Mouse (Mus musculus) brown adipose tissue, adult 24 weeks (tissue): ENCODE measurements around the gene Ranbp17. TPM values are rescaled to one million over a fixed set of nuclear protein-coding genes. Genes with fewer than 3 reads are reported as not detected.

Experiments used
- H3K27ac ChIP-seq: fragments of 200-500 bp; replicated peaks from 2 replicates; pipeline ENCODE4 v1.5.1; 2012; ENCODE audit warnings: low read depth, mild to moderate bottlenecking, low read length
- H3K4me1 ChIP-seq: fragments of 200-500 bp; 2 replicates; pipeline ENCODE4 v1.6.1; 2012; ENCODE audit warnings: low read length, mixed read lengths; ENCODE audit not compliant: control insufficient read depth, insufficient read depth, insufficient read length
- H3K4me3 ChIP-seq: fragments of 200-500 bp; 2 replicates; pipeline ENCODE4 v1.5.1; 2012; ENCODE audit warnings: low read depth, mild to moderate bottlenecking, low read length, moderate library complexity; ENCODE audit not compliant: insufficient read depth
- polyA plus RNA-seq: library from polyadenylated mRNA; stranded (reverse); fragments of >200 nt; gene quantifications from 2 replicates; pipeline ENCODE4 v1.2.4, GENCODE M21; 2012; ENCODE audit not compliant: missing spikeins, insufficient read depth, insufficient read length

The Ranbp17 gene
- polyA plus RNA-seq: 0.29 and 0.40 TPM in 2 replicates

DNA sequence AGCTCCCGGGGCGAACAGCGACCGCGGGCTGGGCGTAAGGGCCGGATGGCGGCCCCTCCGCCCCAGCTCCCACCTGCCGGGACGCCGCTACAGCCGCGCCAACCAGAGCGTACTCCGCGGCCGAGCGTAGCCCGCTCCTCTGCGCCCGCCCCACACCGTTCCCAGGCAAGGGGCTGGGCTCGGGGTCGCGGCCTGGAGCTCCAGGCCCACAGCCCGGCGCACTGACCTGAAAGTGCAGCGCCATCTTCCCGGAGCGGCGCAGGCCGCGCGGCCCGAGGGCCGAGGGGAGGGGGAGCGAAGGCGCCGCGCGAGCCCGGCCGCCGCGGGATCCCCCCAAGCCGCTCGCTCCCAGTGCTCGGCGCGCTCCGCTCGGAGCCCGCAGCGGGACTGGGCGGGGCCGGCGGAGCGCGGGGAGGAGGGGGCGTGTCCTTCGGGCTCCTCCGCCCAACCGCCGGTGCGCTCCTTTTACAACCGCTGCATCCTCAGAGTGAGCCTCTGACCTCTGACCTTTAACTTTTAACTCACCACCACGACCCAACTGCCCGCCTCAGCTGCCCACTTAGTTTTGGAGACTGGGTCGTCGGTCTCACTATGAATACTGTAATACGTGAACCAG, at the start of gene Ranbp17:
Gene Ranbp17, minus strand, starts transcription at position 371 of the 616 bp plus-strand sequence.
- peak within 1 kb of the TSS; percentile 75 for H3K4me3 ChIP-seq
- H3K4me1 ChIP-seq: no peaks in the 10 kb centered on the region
- H3K27ac ChIP-seq: no peak within 1 kb of the TSS

- H3K27ac ChIP-seq: no peak overlapping the region
- no peak overlapping the region for H3K4me3 ChIP-seq
- no peaks in the 10 kb centered on the region for H3K4me1 ChIP-seq
Measured at GRCm38 (mm10) chr11:33554123-33554522, 40.6 kb upstream of the Ranbp17 start.

DNA sequence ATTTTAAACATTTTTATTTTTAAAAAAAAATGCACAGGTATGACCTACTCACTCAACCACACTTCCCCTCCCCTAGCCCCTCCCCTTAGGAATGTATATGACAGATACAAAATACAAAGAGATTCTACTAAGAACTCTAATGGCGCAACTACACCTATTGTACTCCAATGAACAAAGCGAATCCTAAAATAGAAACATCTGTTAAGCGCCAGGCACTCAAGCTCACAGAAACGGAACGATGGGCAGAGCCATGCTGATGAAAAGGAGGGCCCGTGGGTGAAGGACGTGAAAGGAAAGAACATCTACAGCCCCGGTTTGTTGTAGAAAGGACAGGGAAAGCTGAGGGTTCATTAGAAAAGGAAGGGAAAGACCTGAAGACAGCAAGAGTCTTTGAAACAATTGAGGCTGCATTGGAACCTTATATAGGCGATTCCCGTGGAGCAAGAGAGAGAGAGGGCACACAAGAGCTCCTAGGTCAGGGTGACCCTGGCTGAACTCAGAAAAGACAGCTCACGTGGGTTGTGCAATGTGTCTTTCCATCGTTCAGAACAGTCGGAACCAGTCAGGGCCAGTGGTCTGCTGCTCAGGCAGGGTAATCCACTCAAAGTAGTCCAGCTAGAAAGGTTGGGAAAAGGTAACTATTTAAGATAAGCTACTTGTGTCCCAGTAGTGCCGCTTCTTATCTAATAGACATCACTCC, 37.5 kb upstream of the Ranbp17 start:
- no peak overlapping the region for H3K27ac ChIP-seq
- H3K4me3 ChIP-seq: no peak overlapping the region
- H3K4me1 ChIP-seq: no peaks in the 10 kb centered on the region

DNA sequence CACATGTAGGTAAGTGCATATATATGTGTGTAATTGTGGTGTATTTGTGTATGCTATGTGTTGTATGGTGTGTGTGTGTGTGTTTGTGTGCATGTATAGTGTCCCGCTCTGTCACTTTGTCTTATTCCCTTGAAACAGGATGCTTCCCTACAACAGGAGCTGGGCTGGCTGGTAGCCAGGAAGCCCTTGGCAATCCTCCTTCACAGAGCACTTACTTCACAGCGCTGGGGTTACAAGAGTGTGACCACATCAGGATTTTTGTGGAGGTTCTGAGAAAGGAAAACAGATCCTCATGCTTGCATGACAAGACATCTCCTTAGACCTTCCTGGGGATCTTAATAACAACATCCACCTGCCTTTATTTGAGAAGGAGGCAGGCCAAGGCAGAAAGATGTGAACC, 33.8 kb upstream of the Ranbp17 start:
- Histone ChIP-seq H3K27ac (no peak overlapping the region), H3K4me1 (no peaks in the 10 kb centered on the region), H3K4me3 (no peak overlapping the region)

GRCm38 (mm10) chr11:33544945-33545344, 31.4 kb upstream of the Ranbp17 start:
- H3K4me3 ChIP-seq: no peak overlapping the region
- H3K4me1 ChIP-seq: no peaks in the 10 kb centered on the region
- H3K27ac ChIP-seq: no peak overlapping the region

GRCm38 (mm10) chr11:33544121-33544520, 30.6 kb upstream of the Ranbp17 start:
- no peak overlapping the region for H3K4me3 ChIP-seq
- no peaks in the 10 kb centered on the region for H3K4me1 ChIP-seq
- H3K27ac ChIP-seq: no peak overlapping the region

DNA sequence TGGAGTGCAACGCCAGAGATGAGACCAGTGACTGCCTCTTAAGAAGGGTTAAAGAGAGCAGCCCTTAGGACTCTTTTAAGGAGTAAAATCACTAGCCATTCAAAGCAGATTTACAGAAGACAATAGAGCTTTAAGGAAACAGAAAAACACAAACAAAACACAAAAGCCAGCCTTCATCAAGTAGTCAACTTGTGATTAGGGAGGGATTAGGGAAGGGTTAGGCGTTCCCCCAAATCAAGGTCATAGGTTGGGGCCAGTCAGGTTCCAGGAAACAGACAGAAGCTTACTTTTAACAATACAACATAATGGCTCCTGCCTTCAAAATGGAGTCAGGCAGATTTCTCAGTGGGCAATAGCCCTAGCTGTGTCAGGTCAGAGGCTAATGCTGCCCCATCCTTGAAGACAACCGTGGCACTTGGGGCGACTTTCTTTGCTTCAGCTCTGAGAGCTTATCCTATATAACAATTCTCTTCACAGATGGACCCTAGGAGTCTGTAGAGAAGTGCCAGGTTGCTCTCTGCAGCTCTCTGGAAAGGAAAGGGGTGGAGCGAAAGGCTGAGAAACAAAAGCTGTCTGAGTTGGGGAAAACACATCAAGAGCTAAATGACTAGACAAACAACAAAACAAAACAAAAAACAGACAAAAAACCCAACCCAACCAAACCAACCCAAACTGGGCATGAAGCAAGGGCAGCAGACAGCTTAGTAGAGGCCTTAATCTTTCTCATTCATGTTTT, 24.0 kb upstream of the Ranbp17 start:
- no peak overlapping the region for H3K27ac ChIP-seq
- no peaks in the 10 kb centered on the region for H3K4me1 ChIP-seq
- H3K4me3 ChIP-seq: no peak overlapping the region

DNA sequence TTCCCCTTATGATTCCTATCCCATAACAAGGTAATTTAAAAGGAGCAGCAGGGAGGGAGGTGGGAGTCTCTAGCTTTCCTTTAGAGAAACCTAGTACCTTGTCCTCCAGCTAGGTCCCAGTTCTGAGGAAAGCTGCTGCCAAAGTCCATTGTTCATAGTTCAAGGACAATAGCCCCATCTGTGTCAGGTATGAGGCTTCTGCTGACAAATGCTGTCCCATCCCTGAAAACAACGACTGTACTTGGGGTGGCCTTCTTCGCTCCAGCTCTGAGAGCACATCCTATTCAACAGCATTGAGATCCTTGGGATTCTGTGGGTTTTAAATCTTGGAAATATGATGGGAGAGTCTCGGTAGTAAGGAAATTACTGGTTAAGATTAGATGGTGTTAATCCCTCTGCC, 23.1 kb upstream of the Ranbp17 start:
- Histone ChIP-seq H3K4me3 (no peak overlapping the region), H3K27ac (no peak overlapping the region), H3K4me1 (no peaks in the 10 kb centered on the region)

DNA sequence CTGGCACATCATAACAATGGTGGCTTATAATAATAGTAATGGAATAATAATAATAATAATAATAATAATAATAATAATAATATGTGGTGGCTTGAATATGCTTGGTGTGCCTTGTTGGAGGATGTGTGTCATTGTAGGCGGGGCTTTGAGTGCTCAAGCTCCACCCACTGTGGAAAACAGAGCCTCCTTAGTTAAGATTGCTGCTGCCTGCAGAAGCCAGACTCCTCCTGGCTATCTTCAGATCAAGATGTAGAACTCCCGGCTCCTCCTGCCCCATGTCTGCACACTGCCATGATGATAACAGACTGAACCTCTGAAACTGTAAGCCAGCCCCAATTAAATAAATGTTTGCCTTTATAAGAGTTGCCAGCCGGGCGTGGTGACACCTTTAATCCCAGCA, 21.0 kb upstream of the Ranbp17 start:
- H3K27ac ChIP-seq: no peak overlapping the region
- H3K4me1 ChIP-seq: no peaks in the 10 kb centered on the region
- H3K4me3 ChIP-seq: no peak overlapping the region

DNA sequence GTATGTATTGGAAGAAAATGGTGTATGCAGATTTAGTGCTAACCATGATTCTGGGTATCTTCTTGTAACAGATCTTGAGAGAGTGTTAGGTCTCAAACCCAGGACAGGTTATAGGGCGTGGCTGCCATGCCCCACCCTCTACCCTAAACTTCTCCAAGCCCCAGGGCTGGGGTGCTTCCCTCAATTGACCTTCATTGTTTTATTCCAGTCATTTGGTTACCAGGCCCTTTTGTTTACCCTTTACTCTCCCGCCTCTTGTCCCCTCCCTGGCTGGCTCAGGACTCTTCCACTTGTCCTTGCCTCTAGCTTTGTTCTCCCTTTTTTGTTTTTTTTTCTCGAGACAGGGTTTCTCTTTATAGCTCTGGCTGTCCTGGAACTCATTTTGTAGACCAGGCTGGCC, 20.0 kb upstream of the Ranbp17 start:
- Histone ChIP-seq H3K4me3 (no peak overlapping the region), H3K27ac (no peak overlapping the region), H3K4me1 (no peaks in the 10 kb centered on the region)

DNA sequence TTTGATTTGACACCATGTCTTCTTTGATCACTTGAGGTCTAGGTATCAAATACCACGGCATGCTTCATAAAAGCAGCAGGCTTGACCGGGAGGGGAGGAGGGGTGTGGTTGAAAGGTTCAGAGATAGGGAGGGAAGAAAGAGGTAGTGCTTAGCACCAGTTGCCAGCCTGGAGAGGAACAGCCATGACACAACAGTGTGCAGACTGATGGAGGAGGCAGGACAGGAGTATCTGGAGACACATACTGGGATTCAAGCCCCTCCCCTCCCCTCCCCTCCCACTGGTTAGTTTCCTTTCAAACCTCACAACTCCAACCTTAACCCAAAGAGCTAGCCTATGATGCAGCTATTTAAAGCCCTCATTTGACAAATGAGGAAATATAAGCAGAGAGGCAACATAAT, 16.0 kb upstream of the Ranbp17 start:
- H3K4me1 ChIP-seq: no peaks in the 10 kb centered on the region
- H3K4me3 ChIP-seq: no peak overlapping the region

GRCm38 (mm10) chr11:33512854-33513375, 631 bp downstream of the Ranbp17 start:
- H3K27ac ChIP-seq: no peak overlapping the region

More for the DNA sequence above, 16.0 kb upstream of the Ranbp17 start:
- no peak overlapping the region for H3K27ac ChIP-seq

DNA sequence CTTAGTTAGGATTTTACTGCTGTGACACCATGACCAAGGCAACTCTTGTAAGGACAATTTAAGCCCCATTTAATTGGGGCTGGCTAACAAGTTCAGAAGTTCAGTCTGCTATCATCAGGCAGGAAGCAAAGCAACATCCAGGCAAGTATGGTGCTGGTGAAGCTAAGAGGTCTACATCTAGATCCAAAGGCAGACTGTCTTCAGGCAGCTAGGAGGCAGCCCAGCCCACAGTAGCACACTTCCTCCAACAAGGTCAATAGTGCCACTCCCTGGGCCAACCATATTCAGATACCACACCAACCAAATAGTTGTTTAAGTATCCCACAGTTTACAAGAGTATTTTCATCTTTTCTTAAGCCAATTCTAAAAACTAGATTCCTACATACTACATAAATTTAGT, 4.1 kb downstream of the Ranbp17 start:
- no peaks in the 10 kb centered on the region for H3K4me1 ChIP-seq
- no peak overlapping the region for H3K27ac ChIP-seq
- no peak overlapping the region for H3K4me3 ChIP-seq

More at GRCm38 (mm10) chr11:33512854-33513375, 631 bp downstream of the Ranbp17 start:
- Histone ChIP-seq H3K4me1 (no peaks in the 10 kb centered on the region), H3K4me3 (peak overlapping the region; percentile 75)

- Histone ChIP-seq H3K4me1 (no peaks in the 10 kb centered on the region), H3K4me3 (no peak overlapping the region), H3K27ac (no peak overlapping the region)
Measured at GRCm38 (mm10) chr11:33485746-33486145, 27.8 kb downstream of the Ranbp17 start.

- no peak overlapping the region for H3K27ac ChIP-seq
- no peak overlapping the region for H3K4me3 ChIP-seq
- H3K4me1 ChIP-seq: no peaks in the 10 kb centered on the region
Measured at GRCm38 (mm10) chr11:33480410-33480809, 33.1 kb downstream of the Ranbp17 start.
